Mouse (Mus musculus) heart, embryonic 13.5 days (tissue): ENCODE measurements around the gene Cep97. TPM values are rescaled to one million over a fixed set of nuclear protein-coding genes. Genes with fewer than 3 reads are reported as not detected.

ENCODE experiments used
- ATAC-seq: fragments of 200-750 bp; cut with Nextera tagmentation; 2 replicates; pipeline ENCODE4 v1.8.0; 2017; ENCODE audit warnings: moderate TSS enrichment; ENCODE audit not compliant: insufficient number of reproducible peaks, low FRiP score, low TSS enrichment; ENCODE audit errors: extremely low read depth
- H3K27ac ChIP-seq: fragments of 300-500 bp; sonication (generic); replicated peaks from 2 replicates; pipeline ENCODE4 v1.5.1; 2015; ENCODE audit warnings: moderate library complexity, mild to moderate bottlenecking, inconsistent platforms
- H3K27me3 ChIP-seq: fragments of 300-500 bp; sonication (generic); replicated peaks from 2 replicates; pipeline ENCODE4 v1.6.1; 2015; ENCODE audit warnings: mild to moderate bottlenecking, inconsistent platforms
- H3K36me3 ChIP-seq: fragments of 300-500 bp; sonication (generic); 2 replicates; pipeline ENCODE4 v1.6.1; 2015; ENCODE audit warnings: mild to moderate bottlenecking, inconsistent platforms
- H3K4me1 ChIP-seq: fragments of 300-500 bp; sonication (generic); 2 replicates; pipeline ENCODE4 v1.6.1; 2015; ENCODE audit warnings: inconsistent platforms
- H3K4me2 ChIP-seq: fragments of 300-500 bp; sonication (generic); 2 replicates; pipeline ENCODE4 v1.6.1; 2015; ENCODE audit warnings: inconsistent platforms, mild to moderate bottlenecking, moderate library complexity
- H3K4me3 ChIP-seq: fragments of 300-500 bp; sonication (generic); 2 replicates; pipeline ENCODE4 v1.5.1; 2015; ENCODE audit warnings: moderate library complexity, mild to moderate bottlenecking, inconsistent platforms
- H3K9ac ChIP-seq: fragments of 300-500 bp; sonication (generic); 2 replicates; pipeline ENCODE4 v1.6.1; 2015; ENCODE audit warnings: inconsistent platforms, mild to moderate bottlenecking, moderate library complexity
- H3K9me3 ChIP-seq: fragments of 300-500 bp; sonication (generic); 2 replicates; pipeline ENCODE4 v1.6.1; 2016; ENCODE audit warnings: inconsistent platforms
- WGBS: fragments of 180-500 bp; shearing (Covaris S2); methylation state at CpG from one replicate; pipeline ENCODE4 v1.1.7; 2015; ENCODE audit warnings: mixed read lengths; 5-methylcytosine and 5-hydroxymethylcytosine counted together
- polyA plus RNA-seq: library from polyadenylated mRNA; unstranded; fragments of >200 nt; fragmentation: Nextera tagmentation; extraction: Ambion mirVana; gene quantifications from 2 replicates; pipeline ENCODE4 v1.2.1, GENCODE M21; 2015

Cep97 gene
- polyA plus RNA-seq, 1 experiment from 2014 or later, result 7.5 TPM

DNA sequence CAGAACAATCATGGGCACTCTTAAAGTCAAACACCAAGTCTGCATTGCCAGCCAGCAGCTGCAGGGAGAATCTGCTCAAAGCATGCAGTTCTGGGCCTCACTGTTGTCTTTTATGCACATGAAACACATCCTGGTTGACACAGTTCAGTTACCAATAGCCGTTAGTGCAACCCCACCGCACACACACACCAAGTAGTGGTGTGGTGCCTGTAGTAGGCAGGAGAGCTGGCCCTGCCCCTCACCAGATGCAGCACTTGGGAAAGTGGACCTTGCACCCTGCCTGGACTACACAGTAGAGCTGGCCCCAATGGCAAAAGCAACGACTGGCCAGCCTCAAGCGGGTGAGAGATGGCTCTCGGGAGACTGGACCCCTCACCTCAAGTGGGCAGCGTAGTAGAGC is 5.0 kb upstream of the Cep97 start:
- Histone ChIP-seq H3K36me3 (no peaks in the 10 kb centered on the region), H3K4me3 (no peak overlapping the region), H3K4me2 (no peak overlapping the region), H3K4me1 (no peaks in the 10 kb centered on the region), H3K27me3 (no peaks in the 10 kb centered on the region), H3K9ac (no peak overlapping the region), H3K27ac (no peak overlapping the region), H3K9me3 (0 out of 2 replicates have a peak, but pooled peaks cover 4% of the 10 kb centered on the region)
- ATAC-seq, result no peak
- 78% methylated on average over 6 of the region's 6 CpGs for WGBS

DNA sequence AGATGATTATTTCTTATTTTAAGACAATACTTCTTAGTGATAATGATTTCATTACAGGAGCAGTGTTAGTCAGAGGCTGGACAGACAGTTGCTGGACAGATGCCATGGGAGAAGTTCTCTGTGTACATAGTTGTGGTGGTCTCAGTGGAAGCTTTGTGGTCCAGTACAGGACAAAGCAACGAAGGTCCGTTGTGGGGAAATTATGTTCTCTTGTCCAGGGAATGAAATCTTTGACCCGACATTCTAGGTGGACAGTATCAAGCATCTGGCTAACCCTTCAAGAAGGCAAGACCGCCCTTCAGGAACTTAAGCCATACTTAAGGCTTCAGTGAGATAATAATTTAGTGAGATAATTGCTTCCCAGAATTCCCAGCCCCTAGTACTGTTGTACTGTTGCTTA is 4.1 kb upstream of the Cep97 start:
- Histone ChIP-seq H3K9ac (no peak overlapping the region), H3K36me3 (no peaks in the 10 kb centered on the region), H3K9me3 (0 out of 2 replicates have a peak, but pooled peaks cover 4% of the 10 kb centered on the region), H3K4me2 (no peak overlapping the region), H3K27ac (no peak overlapping the region), H3K27me3 (no peaks in the 10 kb centered on the region), H3K4me1 (no peaks in the 10 kb centered on the region), H3K4me3 (no peak overlapping the region)
- no peak for ATAC-seq
- whole genome bisulfite sequencing, result 75% methylated on average over 4 of the region's 4 CpGs

DNA sequence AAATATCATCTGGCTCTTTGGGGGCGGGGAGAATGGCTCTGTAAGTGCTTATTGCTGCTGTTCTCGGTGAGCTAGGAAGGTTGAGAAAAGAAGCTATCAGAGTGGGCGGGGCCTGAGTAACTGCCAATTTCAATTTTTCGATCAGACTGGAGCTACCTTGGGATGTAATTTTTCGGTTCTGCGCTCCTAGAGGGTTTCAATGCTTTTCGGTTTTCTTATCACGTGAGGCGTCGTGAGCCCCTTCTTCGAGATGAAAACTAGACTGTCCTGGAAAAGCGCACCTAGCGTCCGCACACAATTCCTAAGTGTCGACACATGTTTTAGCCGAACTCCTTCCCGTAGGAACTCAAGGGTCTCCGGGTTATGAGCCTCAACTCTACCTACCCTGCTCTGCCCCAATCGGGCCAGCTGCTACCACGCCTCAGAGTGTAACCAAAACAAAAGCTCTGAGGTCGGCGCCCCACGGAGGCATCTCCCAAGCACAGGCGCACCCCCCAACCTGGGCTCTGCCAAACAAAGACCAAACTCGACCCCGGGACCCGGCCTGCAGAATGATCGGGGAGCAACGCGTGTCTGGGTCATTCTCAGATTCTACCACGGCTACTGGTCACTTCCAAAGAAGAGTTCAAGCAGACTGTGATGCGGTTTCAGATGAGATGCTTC is 843 bp downstream of the Cep97 start:
- Histone ChIP-seq H3K4me1 (peaks cover 4% of the 10 kb centered on the region; the same call in 1 of the 2 replicates), H3K4me3 (peak overlapping the region; percentile 85), H3K36me3 (peaks cover 19% of the 10 kb centered on the region), H3K4me2 (peak overlapping the region; percentile 85), H3K9ac (peak overlapping the region; percentile 89), H3K9me3 (0 out of 2 replicates have a peak, but pooled peaks cover 4% of the 10 kb centered on the region), H3K27ac (peak overlapping the region; percentile 73), H3K27me3 (no peaks in the 10 kb centered on the region)
- WGBS, result 1% methylated on average over 32 of the region's 32 CpGs
- no peak for ATAC-seq

DNA sequence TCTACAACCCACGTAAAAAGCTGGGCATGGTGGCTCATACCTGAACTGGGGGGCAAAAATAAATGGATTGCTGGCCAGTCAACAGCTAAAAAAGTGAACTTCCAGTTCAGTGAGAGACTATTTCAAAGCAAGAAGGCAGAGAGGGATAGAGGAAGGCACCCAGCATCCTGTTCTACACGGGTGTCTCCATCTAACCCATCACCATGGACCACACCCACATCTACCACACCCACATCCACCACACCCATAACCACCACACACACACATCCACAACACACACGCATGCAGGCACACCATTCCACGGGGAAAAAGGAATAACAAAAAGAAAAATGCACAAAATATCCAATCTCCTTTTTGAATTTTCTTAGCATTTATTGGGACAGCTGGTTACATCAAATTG is 10.6 kb downstream of the Cep97 start:
- WGBS, result 80% methylated on average over 4 of the region's 4 CpGs
- Histone ChIP-seq H3K36me3 (peaks cover 78% of the 10 kb centered on the region), H3K9me3 (no peaks in the 10 kb centered on the region), H3K4me3 (no peak overlapping the region), H3K4me2 (no peak overlapping the region), H3K4me1 (no peaks in the 10 kb centered on the region), H3K27ac (no peak overlapping the region), H3K9ac (no peak overlapping the region), H3K27me3 (no peaks in the 10 kb centered on the region)
- ATAC-seq, result no peak

DNA sequence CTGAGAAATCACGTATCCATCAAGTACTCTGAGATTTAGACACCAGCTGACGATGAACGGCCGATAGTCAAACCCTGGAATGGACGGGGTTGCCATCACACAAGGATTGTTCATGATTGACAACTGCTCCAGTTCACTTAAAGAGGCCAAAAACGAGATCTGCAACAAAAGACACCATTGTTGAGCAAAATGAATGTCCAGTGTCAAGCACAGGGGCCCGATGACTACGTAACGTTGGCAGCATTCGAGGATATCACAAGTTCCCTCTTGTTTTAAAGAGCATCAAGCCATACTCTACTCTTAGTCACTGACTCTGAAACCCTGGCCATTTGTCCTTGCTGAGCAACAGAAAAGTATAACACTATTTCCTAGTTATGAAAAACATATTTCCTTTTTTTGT is 12.6 kb downstream of the Cep97 start:
- Histone ChIP-seq H3K9me3 (no peaks in the 10 kb centered on the region), H3K27me3 (no peaks in the 10 kb centered on the region), H3K4me1 (no peaks in the 10 kb centered on the region), H3K4me3 (no peak overlapping the region), H3K36me3 (peaks cover 83% of the 10 kb centered on the region), H3K9ac (no peak overlapping the region), H3K4me2 (no peak overlapping the region), H3K27ac (no peak overlapping the region)
- 90% methylated on average over 10 of the region's 10 CpGs for WGBS
- ATAC-seq, result no peak

DNA sequence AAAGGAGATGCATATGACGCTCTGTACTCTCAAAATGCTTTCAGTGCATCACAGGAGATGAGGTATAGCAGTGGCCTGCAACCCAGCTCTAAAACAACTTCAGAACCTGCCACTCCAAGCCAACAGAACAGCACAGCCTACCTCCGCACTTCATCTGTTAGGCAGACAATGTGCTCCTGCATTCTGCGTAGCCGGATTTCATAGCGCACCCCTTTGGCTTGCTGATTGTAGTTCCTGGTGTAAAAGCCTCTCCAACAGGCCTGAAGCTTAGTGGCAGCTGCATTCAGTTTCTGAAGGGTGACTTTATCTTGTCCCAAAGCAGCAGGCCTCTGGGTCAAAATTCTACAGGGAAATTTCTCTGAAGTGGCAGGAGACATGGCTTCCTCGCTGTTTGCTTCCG is 19.9 kb downstream of the Cep97 start:
- ATAC-seq, result no peak
- H3K36me3 ChIP-seq, result peaks cover 79% of the 10 kb centered on the region
- no peak overlapping the region for H3K9ac ChIP-seq
- no peaks in the 10 kb centered on the region for H3K27me3 ChIP-seq
- no peak overlapping the region for H3K4me3 ChIP-seq
- no peaks in the 10 kb centered on the region for H3K9me3 ChIP-seq
- 92% methylated on average over 7 of the region's 7 CpGs for WGBS
- no peak overlapping the region for H3K27ac ChIP-seq
- no peaks in the 10 kb centered on the region for H3K4me1 ChIP-seq
- H3K4me2 ChIP-seq, result no peak overlapping the region

DNA sequence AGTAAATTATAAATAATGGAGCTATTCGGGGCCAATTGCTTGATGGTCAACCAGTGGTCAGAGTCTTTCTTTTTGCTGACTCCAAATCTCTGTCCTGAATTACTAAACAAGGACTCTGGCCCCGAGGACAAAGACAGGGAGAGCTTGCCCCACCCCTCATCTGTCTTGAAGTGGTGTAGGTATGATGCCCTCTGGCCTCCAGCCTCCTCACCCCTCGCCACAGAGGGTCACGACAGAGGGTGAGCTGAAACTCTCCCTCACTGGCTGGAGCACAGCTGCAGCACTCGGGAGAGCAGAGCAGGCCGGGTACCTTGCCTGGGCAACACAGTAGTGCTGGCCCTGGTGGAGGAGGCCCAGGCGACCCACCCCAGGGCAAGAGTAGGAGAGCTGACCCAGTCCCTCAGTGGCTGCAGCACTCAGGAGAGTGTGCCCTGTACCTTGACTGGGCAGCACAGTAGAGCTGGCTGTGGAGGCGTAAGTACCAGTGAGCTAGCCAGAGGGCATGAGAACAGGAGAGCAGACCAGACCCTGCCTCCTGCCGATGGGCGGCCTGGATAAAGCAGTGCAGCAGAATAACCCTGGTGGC is 24.4 kb downstream of the Cep97 start:
- H3K36me3 ChIP-seq, result peaks cover 70% of the 10 kb centered on the region
- no peak overlapping the region for H3K27ac ChIP-seq
- 87% methylated on average over 10 of the region's 10 CpGs for WGBS
- no peak overlapping the region for H3K9ac ChIP-seq
- H3K4me2 ChIP-seq, result no peak overlapping the region
- no peaks in the 10 kb centered on the region for H3K4me1 ChIP-seq
- no peaks in the 10 kb centered on the region for H3K27me3 ChIP-seq
- H3K9me3 ChIP-seq, result no peaks in the 10 kb centered on the region
- ATAC-seq, result no peak
- H3K4me3 ChIP-seq, result no peak overlapping the region

DNA sequence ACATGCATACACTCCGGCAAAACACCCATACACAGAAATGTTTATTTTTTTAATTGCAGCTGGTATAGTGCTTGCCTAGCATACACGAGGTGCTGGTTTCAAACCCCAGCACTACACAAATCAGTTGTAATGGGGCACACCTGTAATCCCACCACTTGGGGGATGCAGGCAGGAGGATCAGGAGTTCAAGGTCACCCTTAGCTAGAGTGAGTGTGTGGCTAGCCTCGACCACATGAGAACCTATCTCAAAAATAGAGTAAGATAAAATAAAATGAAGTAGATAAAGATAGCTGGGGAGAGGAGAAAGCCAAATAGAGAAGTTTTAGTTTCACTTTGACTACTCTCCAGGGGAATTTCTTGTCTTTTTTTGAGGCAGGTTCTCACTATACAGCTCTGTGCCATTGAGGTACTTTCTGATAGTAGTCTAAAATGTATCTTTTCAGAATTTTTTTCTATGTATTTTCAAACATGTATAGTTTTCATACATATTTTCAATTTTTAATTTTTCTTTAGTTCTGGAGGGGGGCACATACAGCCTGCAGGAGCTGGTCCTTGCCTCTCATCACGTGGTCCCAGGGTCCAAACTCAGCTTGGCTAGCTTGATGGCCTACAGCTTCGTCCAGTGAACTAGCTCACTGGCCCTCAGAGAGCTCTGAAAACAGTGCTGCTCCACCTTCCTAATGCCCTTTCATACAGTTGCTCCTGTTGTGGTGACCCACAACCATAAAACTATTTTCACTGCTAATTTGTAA is 27.6 kb downstream of the Cep97 start:
- Histone ChIP-seq H3K4me1 (no peaks in the 10 kb centered on the region), H3K27me3 (no peaks in the 10 kb centered on the region), H3K36me3 (peaks cover 61% of the 10 kb centered on the region), H3K4me2 (no peak overlapping the region), H3K9ac (no peak overlapping the region), H3K27ac (no peak overlapping the region), H3K9me3 (no peaks in the 10 kb centered on the region), H3K4me3 (no peak overlapping the region)
- WGBS, result 83% methylated on average over 5 of the region's 5 CpGs
- ATAC-seq, result no peak

DNA sequence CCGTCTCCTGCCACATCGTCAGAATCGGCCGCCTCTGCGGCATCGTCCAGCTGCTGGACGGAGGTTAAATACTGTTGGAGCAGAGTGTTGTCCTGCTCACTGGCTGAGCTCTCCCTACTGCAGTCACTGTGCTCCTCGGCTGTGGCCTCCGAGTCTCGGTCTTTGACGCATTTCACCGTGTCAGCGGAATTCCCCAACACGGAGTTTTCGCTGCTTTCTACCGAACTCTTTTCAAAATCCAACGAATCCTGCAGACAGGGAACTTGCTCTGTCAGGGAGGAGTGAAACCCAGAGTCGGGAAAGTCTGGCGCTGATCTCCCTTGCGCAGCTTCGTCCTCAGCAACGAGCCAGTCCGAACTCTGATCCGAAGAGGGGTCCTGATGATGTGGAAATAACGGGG is 29.3 kb downstream of the Cep97 start:
- ATAC-seq, result no peak

DNA sequence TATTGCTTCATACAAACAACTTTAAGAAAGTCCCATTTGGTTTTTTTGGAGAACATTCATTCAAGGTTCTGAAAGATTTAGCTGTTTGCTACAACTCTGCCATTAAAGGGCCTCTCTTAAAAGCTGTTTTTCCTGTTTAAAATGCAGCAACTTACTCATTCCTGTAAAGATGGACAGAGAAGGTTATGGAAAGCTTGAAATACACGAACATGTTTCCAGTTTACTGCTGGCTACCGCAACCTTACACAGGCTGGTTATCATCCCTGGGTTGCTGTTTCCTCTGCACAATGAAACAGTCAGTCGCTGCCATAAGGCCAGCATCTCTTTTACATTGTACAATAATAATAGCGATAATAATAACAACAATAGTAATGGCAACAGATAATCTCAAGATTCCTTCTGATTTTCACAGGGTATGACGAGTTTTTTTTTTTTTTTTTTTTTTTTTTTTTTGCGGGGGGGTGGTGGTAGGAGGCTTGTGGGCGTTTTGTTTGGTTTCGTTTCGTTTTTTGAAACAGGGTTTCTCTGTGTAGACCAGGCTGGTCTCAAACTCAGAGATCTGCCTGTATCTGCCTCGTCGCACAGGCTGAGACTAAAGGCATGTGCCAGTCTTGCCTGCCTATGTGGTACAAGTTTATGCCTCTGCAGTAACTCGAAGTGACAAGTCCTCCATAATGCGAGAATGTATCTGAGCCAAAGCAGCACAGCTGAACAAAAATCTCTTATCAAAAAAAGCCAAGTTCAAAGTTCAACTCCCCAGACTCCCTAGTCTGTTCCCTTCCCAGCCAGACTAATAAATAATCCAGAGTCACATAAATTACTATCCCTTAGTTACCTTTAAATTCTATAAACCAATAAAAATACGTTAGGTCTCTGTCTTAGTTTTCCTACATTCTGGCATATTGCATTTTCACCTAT is 32.6 kb downstream of the Cep97 start:
- Histone ChIP-seq H3K27me3 (no peaks in the 10 kb centered on the region), H3K36me3 (peaks cover 31% of the 10 kb centered on the region), H3K27ac (no peak overlapping the region), H3K9ac (no peak overlapping the region), H3K9me3 (no peaks in the 10 kb centered on the region), H3K4me2 (no peak overlapping the region), H3K4me3 (no peak overlapping the region), H3K4me1 (peaks cover 9% of the 10 kb centered on the region)
- WGBS, result 80% methylated on average over 14 of the region's 14 CpGs
- ATAC-seq, result no peak

More for the DNA sequence above, 29.3 kb downstream of the Cep97 start:
- no peak overlapping the region for H3K4me2 ChIP-seq
- H3K36me3 ChIP-seq, result peaks cover 54% of the 10 kb centered on the region
- no peak overlapping the region for H3K4me3 ChIP-seq
- H3K9me3 ChIP-seq, result no peaks in the 10 kb centered on the region
- H3K27ac ChIP-seq, result no peak overlapping the region
- H3K4me1 ChIP-seq, result no peaks in the 10 kb centered on the region
- H3K27me3 ChIP-seq, result no peaks in the 10 kb centered on the region
- H3K9ac ChIP-seq, result no peak overlapping the region
- 84% methylated on average over 25 of the region's 25 CpGs for WGBS
